42 mouse cellular contexts compared by ENCODE assay signal in the genomic region with DNA sequence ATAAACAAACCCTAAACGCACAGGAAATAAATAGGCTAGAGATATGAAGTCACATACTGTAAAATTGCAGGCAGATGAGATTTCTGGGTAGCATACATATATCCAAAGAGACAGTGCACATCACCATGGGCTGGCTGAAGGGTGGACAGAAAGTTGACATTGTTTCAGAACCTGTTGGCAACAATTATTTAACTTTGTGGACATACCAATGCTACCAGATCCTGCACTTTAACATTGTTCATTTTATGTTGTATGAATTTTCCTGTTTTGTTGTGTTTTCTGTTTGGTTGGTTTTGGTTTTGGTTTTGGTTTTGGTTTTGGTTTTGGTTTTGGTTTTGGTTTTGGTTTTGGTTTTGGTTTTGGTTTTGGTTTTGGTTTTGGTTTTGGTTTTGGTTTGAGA. TPM values are rescaled to one million over a fixed set of nuclear protein-coding genes. Genes with fewer than 3 reads are reported as not detected.
"Had no signal": no experiment of that assay in that cellular context is flagged by ENCODE, and none has a peak within 500 bp of the region (broad histone marks: within the 10 kb centered on the region; RNA-seq: fewer than 3 reads in every experiment).

No protein-coding gene starts in this region.

- H3K36me3 ChIP-seq: heart, embryonic 10.5 days; heart, embryonic 12.5 days; hindbrain, embryonic 10.5 days; hindbrain, embryonic 12.5 days; kidney, embryonic 15.5 days; limb, embryonic 13.5 days; limb, embryonic 15.5 days had no signal

- H3K9me3 ChIP-seq: heart, embryonic 10.5 days; heart, embryonic 12.5 days; hindbrain, embryonic 10.5 days; hindbrain, embryonic 12.5 days; kidney, embryonic 15.5 days; limb, embryonic 13.5 days; limb, embryonic 15.5 days had no signal

- H3K4me1 ChIP-seq: heart, embryonic 10.5 days; heart, embryonic 12.5 days; hindbrain, embryonic 10.5 days; hindbrain, embryonic 12.5 days; kidney, embryonic 15.5 days; limb, embryonic 13.5 days; limb, embryonic 15.5 days had no signal

- H3K9ac ChIP-seq: heart, embryonic 12.5 days; hindbrain, embryonic 12.5 days; hindbrain, embryonic 14.5 days; kidney, embryonic 15.5 days; limb, embryonic 13.5 days; limb, embryonic 15.5 days had no signal

- H3K4me3 ChIP-seq: gastrocnemius, adult 2 months; heart, embryonic 10.5 days; heart, embryonic 12.5 days; hindbrain, embryonic 10.5 days; hindbrain, embryonic 12.5 days; kidney, embryonic 15.5 days; limb, embryonic 13.5 days; limb, embryonic 15.5 days had no signal

- DNase-seq: gastrocnemius, adult 2 months; gastrocnemius, postnatal 10 days; gastrocnemius, postnatal 25 days; heart, adult 18-20 months; heart, postnatal 10 days; heart, postnatal 4 days; kidney, adult 11 months; kidney, adult 2 months; kidney, adult 9 months; kidney, postnatal 14 days; kidney, postnatal 36 days; layer of hippocampus, adult 9-11 months; layer of hippocampus, postnatal 36 days; left cerebral cortex, postnatal 4 days had no signal

- H3K27me3 ChIP-seq: heart, embryonic 12.5 days; hindbrain, embryonic 12.5 days; kidney, embryonic 15.5 days; limb, embryonic 13.5 days; limb, embryonic 15.5 days had no signal

- ATAC-seq: hindbrain, embryonic 16.5 days; intestine, embryonic 16.5 days had no signal

- H3K4me2 ChIP-seq: heart, embryonic 12.5 days; hindbrain, embryonic 12.5 days; hindbrain, embryonic 14.5 days; kidney, embryonic 15.5 days; limb, embryonic 13.5 days; limb, embryonic 15.5 days had no signal

- H3K27ac ChIP-seq: gastrocnemius, adult 2 months; heart, embryonic 10.5 days; hindbrain, embryonic 10.5 days; hindbrain, embryonic 12.5 days; hindbrain, embryonic 14.5 days; kidney, embryonic 15.5 days; kidney, postnatal 0 days; limb, embryonic 13.5 days; limb, embryonic 15.5 days had no signal

RNA-seq across cellular contexts. Expression of a gene that starts 24.5 kb away (rescaled TPM):
- total RNA-seq: gastrocnemius, adult 2 months; gastrocnemius, postnatal 10 days; gastrocnemius, postnatal 25 days; gastrocnemius, postnatal 4 days; granulocyte monocyte progenitor cell, adult 5-6 weeks; heart, adult 18-20 months; heart, adult 8-10 months; heart, postnatal 10 days; heart, postnatal 25 days; heart, postnatal 4 days had no signal
- polyA plus RNA-seq: heart, embryonic 10.5 days; heart, embryonic 12.5 days; heart, embryonic 14.5 days; intestine, embryonic 14.5 days; intestine, embryonic 16.5 days; kidney, adult 2 months; kidney, embryonic 15.5 days; kidney, postnatal 0 days; large intestine, adult 2 months; limb, embryonic 11.5 days; limb, embryonic 13.5 days; limb, embryonic 15.5 days had no signal

RNA-seq across cellular contexts. Expression of a gene that starts 24.7 kb away (rescaled TPM):
- total RNA-seq: gastrocnemius, adult 2 months; gastrocnemius, postnatal 10 days; gastrocnemius, postnatal 25 days; gastrocnemius, postnatal 4 days; granulocyte monocyte progenitor cell, adult 5-6 weeks; heart, adult 18-20 months; heart, adult 8-10 months; heart, postnatal 10 days; heart, postnatal 25 days; heart, postnatal 4 days; layer of hippocampus, adult 18-20 months; layer of hippocampus, adult 8-10 months; layer of hippocampus, postnatal 14 days; layer of hippocampus, postnatal 36 days; left cerebral cortex, adult 18-20 months; left cerebral cortex, adult 8-10 months; left cerebral cortex, postnatal 10 days; left cerebral cortex, postnatal 25 days; left cerebral cortex, postnatal 4 days had no signal
- polyA plus RNA-seq: frontal cortex, adult 2 months; heart, embryonic 10.5 days; heart, embryonic 12.5 days; heart, embryonic 14.5 days; heart, embryonic 16.5 days; hindbrain, embryonic 10.5 days; hindbrain, embryonic 12.5 days; hindbrain, embryonic 14.5 days; hindbrain, embryonic 16.5 days; intestine, embryonic 14.5 days; intestine, embryonic 16.5 days; kidney, adult 2 months; kidney, embryonic 15.5 days; kidney, postnatal 0 days; large intestine, adult 2 months; limb, embryonic 11.5 days; limb, embryonic 13.5 days; limb, embryonic 15.5 days had no signal

RNA-seq across cellular contexts. Expression of a gene that starts 45.6 kb away (rescaled TPM):
- total RNA-seq: gastrocnemius, adult 2 months; gastrocnemius, postnatal 10 days; gastrocnemius, postnatal 25 days; gastrocnemius, postnatal 4 days; granulocyte monocyte progenitor cell, adult 5-6 weeks; heart, adult 18-20 months; heart, adult 8-10 months; heart, postnatal 10 days; heart, postnatal 25 days; heart, postnatal 4 days had no signal
- polyA plus RNA-seq: kidney, adult 2 months had no signal
